Mouse (Mus musculus) macrophage (primary cell): ENCODE data around the gene Plxnb3. TPM values are rescaled to one million over a fixed set of nuclear protein-coding genes. Genes with fewer than 3 reads are reported as not detected.

ENCODE experiments used
- H3K27ac ChIP-seq: fragments of 350-480 bp; formaldehyde crosslinking; 2 replicates; pipeline ENCODE4 v1.9.0; 2021
- H3K36me3 ChIP-seq: fragments of 350-480 bp; formaldehyde crosslinking; 2 replicates; pipeline ENCODE4 v1.9.0; 2021; ENCODE audit errors: inconsistent target
- H3K4me3 ChIP-seq: fragments of 350-480 bp; formaldehyde crosslinking; 2 replicates; pipeline ENCODE4 v1.9.0; 2021; ENCODE audit errors: inconsistent target
- H3K79me2 ChIP-seq: fragments of 350-480 bp; formaldehyde crosslinking; 2 replicates; pipeline ENCODE4 v1.9.0; 2021; ENCODE audit errors: inconsistent target
- WGBS: methylation state at CpG from one replicate; pipeline ENCODE4 v1.1.7; 2026; ENCODE audit warnings: inconsistent platforms; ENCODE audit not compliant: missing documents; 5-methylcytosine and 5-hydroxymethylcytosine counted together
- polyA plus RNA-seq: library from polyadenylated mRNA; stranded (reverse); fragments of 250-400 nt; gene quantifications from 3 replicates; pipeline ENCODE4 v1.2.4, GENCODE M21; 2018; ENCODE audit warnings: inconsistent platforms

The Plxnb3 gene
- polyA plus RNA-seq, 1 experiment from 2014 or later = 1.4 TPM

- no peak overlapping the region for H3K4me3 ChIP-seq
- H3K27ac ChIP-seq = no peak overlapping the region
- H3K36me3 ChIP-seq = no peaks in the 10 kb centered on the region
- H3K79me2 ChIP-seq = no peaks in the 10 kb centered on the region
- 92% methylated on average over 1 of the region's 1 CpGs for WGBS
Observed at GRCm38 (mm10) chrX:73805814-73806213, 48.9 kb downstream of the Plxnb3 start.

- Histone ChIP-seq H3K36me3 (no peaks in the 10 kb centered on the region), H3K4me3 (no peak overlapping the region), H3K27ac (no peak overlapping the region), H3K79me2 (no peaks in the 10 kb centered on the region)
- WGBS = 76% methylated on average over 14 of the region's 14 CpGs
Observed at GRCm38 (mm10) chrX:73815072-73815471, 58.2 kb downstream of the Plxnb3 start.

GRCm38 (mm10) chrX:73816596-73817314 is 59.9 kb downstream of the Plxnb3 start:
- H3K79me2 ChIP-seq = no peaks in the 10 kb centered on the region
- no peak overlapping the region for H3K4me3 ChIP-seq
- no peaks in the 10 kb centered on the region for H3K36me3 ChIP-seq
- no peak overlapping the region for H3K27ac ChIP-seq
- 29% methylated on average over 3 of the region's 3 CpGs for WGBS

Other genes starting within 250 kb of the Plxnb3 start
- gene Dusp9, start 117.7 kb upstream of the Plxnb3 start, polyA plus RNA-seq = 0.59 to 1.1 TPM (median 1.1 TPM) in 3 replicates
- 0.13 TPM in 1 of 3 replicates, not detected in the others for gene Pnck, start 97.0 kb upstream of the Plxnb3 start, polyA plus RNA-seq
- gene Slc6a8, start 83.9 kb upstream of the Plxnb3 start, polyA plus RNA-seq = 66.4 to 157 TPM (median 124 TPM) in 3 replicates
- 211 to 247 TPM (median 232 TPM) in 3 replicates for gene Bcap31, start 40.9 kb upstream of the Plxnb3 start, polyA plus RNA-seq
- gene Abcd1, start 40.5 kb upstream of the Plxnb3 start, polyA plus RNA-seq = 42.0 to 64.5 TPM (median 61.4 TPM) in 3 replicates
- gene Srpk3, start 17.3 kb downstream of the Plxnb3 start, polyA plus RNA-seq = 0.25 to 0.87 TPM (median 0.77 TPM) in 3 replicates
- gene Idh3g, start 29.8 kb downstream of the Plxnb3 start, polyA plus RNA-seq = 74.1 to 137 TPM (median 85.2 TPM) in 3 replicates
- 92.9 to 202 TPM (median 173 TPM) in 3 replicates for gene Ssr4, start 29.9 kb downstream of the Plxnb3 start, polyA plus RNA-seq
- gene Pdzd4, start 67.9 kb downstream of the Plxnb3 start, polyA plus RNA-seq = 0.07 to 0.10 TPM (median 0.09 TPM) in 3 replicates
- 0.04 TPM in 1 of 3 replicates, not detected in the others for gene Avpr2, start 135.0 kb downstream of the Plxnb3 start, polyA plus RNA-seq
- 0.94 to 1.8 TPM (median 1.1 TPM) in 3 replicates for gene L1cam, start 139.0 kb downstream of the Plxnb3 start, polyA plus RNA-seq
- gene Arhgap4, start 164.8 kb downstream of the Plxnb3 start, polyA plus RNA-seq = 13.2 to 18.0 TPM (median 14.5 TPM) in 3 replicates
- gene Naa10, start 164.9 kb downstream of the Plxnb3 start, polyA plus RNA-seq = 15.6 to 28.5 TPM (median 20.5 TPM) in 3 replicates
- 146 to 221 TPM (median 206 TPM) in 3 replicates for gene Renbp, start 173.8 kb downstream of the Plxnb3 start, polyA plus RNA-seq
- 43.0 to 62.9 TPM (median 54.1 TPM) in 3 replicates for gene Hcfc1, start 209.3 kb downstream of the Plxnb3 start, polyA plus RNA-seq